Mouse (Mus musculus): ENCODE measurements around the gene Ppard.
A peak's percentile ranks its signal among the peaks of the same experiment; 100 is the strongest.

Gene Ppard

GRCm38 (mm10) chr17:28254804-28255203 is 22.3 kb downstream of the Ppard start:
- no peak for DNase-seq (ENCODE audit: low read depth, low spot score)

- no peak for DNase-seq (ENCODE audit: low read depth, low spot score)
Observed at GRCm38 (mm10) chr17:28255651-28256050, 23.2 kb downstream of the Ppard start.

GRCm38 (mm10) chr17:28256651-28257328 is 24.3 kb downstream of the Ppard start:
- peak; percentile 73 for DNase-seq (ENCODE audit: low read depth, low spot score)

GRCm38 (mm10) chr17:28258325-28258724 is 25.8 kb downstream of the Ppard start:
- DNase-seq (ENCODE audit: low read depth, low spot score), result no peak

- DNase-seq (ENCODE audit: low read depth, low spot score), result peak; percentile 33
Observed at GRCm38 (mm10) chr17:28259890-28260542, 27.5 kb downstream of the Ppard start.

GRCm38 (mm10) chr17:28260543-28260909 is 28.0 kb downstream of the Ppard start:
- no peak for DNase-seq (ENCODE audit: low read depth, low spot score)

- no peak for DNase-seq (ENCODE audit: low read depth, low spot score)
Observed at GRCm38 (mm10) chr17:28261795-28262194, 29.3 kb downstream of the Ppard start.

- no peak for DNase-seq (ENCODE audit: low read depth, low spot score)
Observed at GRCm38 (mm10) chr17:28263181-28263894, 30.8 kb downstream of the Ppard start.

- DNase-seq (ENCODE audit: low read depth, low spot score), result no peak
Observed at GRCm38 (mm10) chr17:28267251-28267650, 34.8 kb downstream of the Ppard start.

- no peak for DNase-seq (ENCODE audit: low read depth, low spot score)
Observed at GRCm38 (mm10) chr17:28270165-28270564, 37.7 kb downstream of the Ppard start.

- no peak for DNase-seq (ENCODE audit: low read depth, low spot score)
Observed at GRCm38 (mm10) chr17:28271537-28272266, 39.2 kb downstream of the Ppard start.

- peak; percentile 64 for DNase-seq (ENCODE audit: low read depth, low spot score)
Observed at GRCm38 (mm10) chr17:28272281-28272680, 39.8 kb downstream of the Ppard start.

GRCm38 (mm10) chr17:28272837-28273236 is 40.3 kb downstream of the Ppard start:
- no peak for DNase-seq (ENCODE audit: low read depth, low spot score)

- DNase-seq (ENCODE audit: low read depth, low spot score), result no peak
Observed at GRCm38 (mm10) chr17:28274739-28275138, 42.2 kb downstream of the Ppard start.

- DNase-seq (ENCODE audit: low read depth, low spot score), result no peak
Observed at GRCm38 (mm10) chr17:28277226-28277625, 44.7 kb downstream of the Ppard start.

GRCm38 (mm10) chr17:28277721-28278120 is 45.2 kb downstream of the Ppard start:
- DNase-seq (ENCODE audit: low read depth, low spot score), result no peak

GRCm38 (mm10) chr17:28278156-28278555 is 45.7 kb downstream of the Ppard start:
- DNase-seq (ENCODE audit: low read depth, low spot score), result no peak

- DNase-seq (ENCODE audit: low read depth, low spot score), result no peak
Observed at GRCm38 (mm10) chr17:28279236-28279635, 46.7 kb downstream of the Ppard start.

GRCm38 (mm10) chr17:28279780-28280422 is 47.4 kb downstream of the Ppard start:
- peak; percentile 88 for DNase-seq (ENCODE audit: low read depth, low spot score)

- DNase-seq (ENCODE audit: low read depth, low spot score), result no peak
Observed at GRCm38 (mm10) chr17:28280423-28280800, 47.9 kb downstream of the Ppard start.

GRCm38 (mm10) chr17:28280831-28281377 is 48.4 kb downstream of the Ppard start:
- DNase-seq (ENCODE audit: low read depth, low spot score), result no peak
